Mouse (Mus musculus): ENCODE measurements around the gene Tmem104. TPM values are rescaled to one million over a fixed set of nuclear protein-coding genes. Genes with fewer than 3 reads are reported as not detected.

The Tmem104 gene
- polyA plus RNA-seq, 1 experiment, result 6.6 TPM

Small RNA genes within 50 kb of the gene (microRNA-seq; reads per million reads assigned to microRNA genes)
- gene Gm25837 (ENCODE audit: borderline microRNAs expressed), result not detected

Other genes starting within 250 kb of the Tmem104 start
- not detected for gene Cd300c, start 218.3 kb upstream of the Tmem104 start, polyA plus RNA-seq (2012; fragmentation: generic; extraction: Trizol)
- gene Cd300ld, start 197.6 kb upstream of the Tmem104 start, polyA plus RNA-seq (2012; fragmentation: generic; extraction: Trizol), result not detected
- not detected for gene Cd300c2, start 185.6 kb upstream of the Tmem104 start, polyA plus RNA-seq (2012; fragmentation: generic; extraction: Trizol)
- gene Cd300ld2, start 171.3 kb upstream of the Tmem104 start, polyA plus RNA-seq (2012; fragmentation: generic; extraction: Trizol), result not detected
- gene Cd300ld4, start 160.5 kb upstream of the Tmem104 start, polyA plus RNA-seq (2012; fragmentation: generic; extraction: Trizol), result not detected
- gene Cd300ld5, start 149.7 kb upstream of the Tmem104 start, polyA plus RNA-seq (2012; fragmentation: generic; extraction: Trizol), result 0.16 TPM
- not detected for gene Cd300ld3, start 139.1 kb upstream of the Tmem104 start, polyA plus RNA-seq (2012; fragmentation: generic; extraction: Trizol)
- gene Cd300e, start 125.3 kb upstream of the Tmem104 start, polyA plus RNA-seq (2012; fragmentation: generic; extraction: Trizol), result not detected
- 0.07 TPM for gene Rab37, start 96.1 kb upstream of the Tmem104 start, polyA plus RNA-seq (2012; fragmentation: generic; extraction: Trizol)
- not detected for gene Cd300lf, start 53.5 kb upstream of the Tmem104 start, polyA plus RNA-seq (2012; fragmentation: generic; extraction: Trizol)
- gene Slc9a3r1, start 24.1 kb upstream of the Tmem104 start, polyA plus RNA-seq (2012; fragmentation: generic; extraction: Trizol), result 19.1 TPM
- 9.1 TPM for gene Nat9, start 372 bp downstream of the Tmem104 start, polyA plus RNA-seq (2012; fragmentation: generic; extraction: Trizol)
- not detected for gene Grin2c, start 79.8 kb downstream of the Tmem104 start, polyA plus RNA-seq (2012; fragmentation: generic; extraction: Trizol)
- 10.7 TPM for gene Fdxr, start 89.6 kb downstream of the Tmem104 start, polyA plus RNA-seq (2012; fragmentation: generic; extraction: Trizol)
- 0.21 TPM for gene Fads6, start 110.2 kb downstream of the Tmem104 start, polyA plus RNA-seq (2012; fragmentation: generic; extraction: Trizol)
- gene Otop2, start 119.7 kb downstream of the Tmem104 start, polyA plus RNA-seq (2012; fragmentation: generic; extraction: Trizol), result not detected
- 0.01 TPM for gene Ush1g, start 134.6 kb downstream of the Tmem104 start, polyA plus RNA-seq (2012; fragmentation: generic; extraction: Trizol)
- not detected for gene Otop3, start 147.2 kb downstream of the Tmem104 start, polyA plus RNA-seq (2012; fragmentation: generic; extraction: Trizol)
- 14.4 TPM for gene Hid1, start 180.3 kb downstream of the Tmem104 start, polyA plus RNA-seq (2012; fragmentation: generic; extraction: Trizol)
- gene Cdr2l, start 194.4 kb downstream of the Tmem104 start, polyA plus RNA-seq (2012; fragmentation: generic; extraction: Trizol), result 23.2 TPM
- 186 TPM for gene Mrpl58, start 216.3 kb downstream of the Tmem104 start, polyA plus RNA-seq (2012; fragmentation: generic; extraction: Trizol)
- 530 TPM for gene Atp5h, start 232.5 kb downstream of the Tmem104 start, polyA plus RNA-seq (2012; fragmentation: generic; extraction: Trizol)
- 26.7 TPM for gene Kctd2, start 232.6 kb downstream of the Tmem104 start, polyA plus RNA-seq (2012; fragmentation: generic; extraction: Trizol)

Data from C2C12 (cell line).